Mouse (Mus musculus): Measurements from ENCODE around the gene Ppt2. TPM values are rescaled to one million over a fixed set of nuclear protein-coding genes. Genes with fewer than 3 reads are reported as not detected.

The Ppt2 gene
- polyA plus RNA-seq, 1 experiment: 35.8 TPM

DNA sequence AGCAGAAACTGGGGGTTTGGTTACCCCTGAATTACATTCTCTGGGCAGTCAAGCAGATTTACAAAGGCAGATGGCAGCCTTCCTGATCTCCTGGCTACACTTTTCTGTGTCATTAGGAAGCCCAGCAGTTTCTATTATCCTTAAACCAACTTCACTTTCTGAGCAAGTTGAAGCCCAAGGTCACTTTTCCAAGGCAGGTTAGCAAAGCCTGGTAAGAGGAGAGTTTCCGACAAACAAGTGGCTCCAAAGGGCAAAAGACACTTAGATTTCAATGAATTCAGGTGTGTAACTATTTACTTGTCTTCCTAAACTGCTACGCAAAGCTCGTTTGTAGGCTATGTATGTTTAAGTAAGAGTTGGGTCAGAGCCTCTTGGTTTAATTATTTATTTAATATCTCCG lies 15.1 kb upstream of the Ppt2 start:
- 69% methylated on average over 4 of the region's 4 CpGs for WGBS
- DNase-seq (ENCODE audit: low read depth, low spot score): no peak

DNA sequence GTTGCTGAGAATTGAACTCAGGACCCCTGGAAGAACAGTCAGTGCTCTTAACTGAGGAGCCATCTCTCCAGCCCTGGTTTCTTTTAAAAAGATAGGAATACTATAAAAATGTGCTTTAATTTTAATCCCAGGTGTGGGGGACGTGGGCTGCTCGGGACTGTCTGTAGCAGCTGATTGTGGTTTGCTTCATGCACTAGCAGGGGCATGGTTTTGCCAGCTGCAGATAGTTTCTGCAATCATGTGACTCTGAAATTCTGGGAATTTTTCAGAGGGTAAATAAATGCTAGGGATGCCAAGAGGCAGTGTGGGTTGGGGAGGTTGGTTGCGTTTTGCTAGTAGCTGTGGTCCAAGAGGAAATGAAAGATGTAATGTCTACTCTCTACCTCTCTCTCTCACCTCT lies 13.6 kb upstream of the Ppt2 start:
- DNase-seq (ENCODE audit: low read depth, low spot score): no peak
- 66% methylated on average over 3 of the region's 3 CpGs for WGBS

DNA sequence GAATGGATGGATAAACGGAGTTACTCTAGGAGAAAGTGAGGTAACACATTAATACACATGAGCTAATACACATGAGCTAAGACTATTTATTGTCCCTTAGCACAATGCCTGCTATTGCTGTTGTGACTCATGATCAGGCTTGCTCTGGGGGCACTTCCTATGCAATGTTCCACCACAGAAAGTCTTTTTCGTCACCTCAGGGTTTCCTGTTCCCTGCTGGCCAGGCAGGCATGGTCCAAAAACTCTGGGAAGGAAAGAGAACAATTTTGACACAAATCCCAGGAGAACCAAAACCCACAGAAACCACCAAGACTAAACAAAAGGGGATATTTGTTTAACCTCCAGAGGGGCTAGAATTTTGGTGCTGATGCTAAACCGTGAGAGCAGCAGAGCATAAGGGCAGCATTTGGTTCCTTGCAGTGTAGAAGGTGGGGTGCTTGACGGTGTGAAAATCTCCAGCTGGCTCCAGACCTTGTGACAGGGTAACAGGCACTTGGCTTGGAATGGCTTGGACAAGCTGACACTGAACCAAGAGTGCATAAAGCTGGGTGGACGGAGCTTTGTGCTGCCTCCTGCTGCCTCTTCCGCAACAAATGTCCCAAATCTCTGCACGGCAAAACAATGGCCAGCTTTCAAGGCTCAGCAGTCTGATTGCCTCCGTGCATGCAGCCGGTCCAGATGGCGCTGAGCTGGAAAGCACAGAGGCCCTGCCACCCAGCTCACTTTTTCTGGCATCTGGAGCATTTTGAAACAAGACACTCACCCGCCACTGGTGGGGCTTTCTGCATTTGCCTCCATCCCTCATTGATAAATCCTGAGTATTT lies 12.7 kb upstream of the Ppt2 start:
- WGBS: 34% methylated on average over 11 of the region's 11 CpGs
- DNase-seq (ENCODE audit: low read depth, low spot score): no peak

DNA sequence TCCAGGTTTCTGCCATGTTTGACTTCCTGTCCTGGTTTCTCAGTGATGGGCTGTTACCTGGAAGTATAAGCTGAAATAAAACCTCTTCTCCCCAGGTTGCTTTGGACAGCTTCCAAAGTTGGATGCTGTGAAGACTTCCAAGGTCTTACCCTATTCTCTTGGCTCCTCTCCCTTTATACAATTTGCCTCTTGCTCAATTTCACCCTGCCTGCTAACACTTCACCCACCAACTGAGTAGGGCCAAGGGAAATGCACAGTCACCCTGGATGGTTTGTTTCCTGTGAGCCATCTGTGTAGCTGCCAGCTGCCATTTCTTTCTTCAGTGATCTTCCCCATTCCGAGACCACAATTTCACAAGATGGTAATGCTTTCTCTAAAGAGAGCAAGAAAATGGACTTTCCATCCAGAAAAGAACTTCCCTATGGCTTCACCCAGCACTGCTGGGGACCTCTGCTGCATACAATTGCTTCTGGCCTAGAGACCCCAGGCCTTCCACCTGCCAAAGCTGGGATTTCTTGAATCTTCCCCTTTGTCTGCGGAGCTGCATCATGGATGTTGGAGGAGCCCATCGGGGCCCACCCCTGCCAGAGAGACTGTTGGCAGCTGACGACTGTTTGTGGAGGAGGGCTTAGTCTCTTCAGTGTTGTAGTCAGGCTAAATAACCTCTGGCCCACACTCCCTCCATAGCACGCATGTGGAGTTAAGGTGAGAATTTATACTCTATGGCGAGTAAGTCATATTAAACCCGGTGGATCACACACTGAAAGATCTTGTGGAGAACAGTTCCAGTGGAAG lies 11.3 kb upstream of the Ppt2 start:
- no peak for DNase-seq (ENCODE audit: low read depth, low spot score)
- 79% methylated on average over 7 of the region's 7 CpGs for WGBS

DNA sequence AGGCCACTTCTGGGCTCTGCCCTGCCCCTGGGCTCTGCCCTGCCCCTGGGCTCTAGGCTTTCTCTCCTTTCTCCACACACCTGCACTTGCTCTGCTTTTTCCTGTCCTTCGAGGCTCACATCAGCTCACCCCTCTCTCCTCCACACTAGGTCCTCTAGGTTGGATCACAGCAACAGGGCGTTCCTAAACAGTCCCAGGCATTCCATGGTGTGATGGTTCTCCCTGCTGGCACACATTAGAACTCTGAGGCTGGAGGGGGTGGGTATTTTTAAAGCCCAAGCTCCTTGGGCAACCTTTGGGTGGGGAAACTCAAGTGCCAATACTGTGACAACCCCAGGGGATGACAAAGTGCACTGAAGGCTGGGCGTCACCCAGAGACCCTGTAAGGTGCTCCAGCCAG lies 9.1 kb upstream of the Ppt2 start:
- DNase-seq (ENCODE audit: low read depth, low spot score): no peak
- 60% methylated on average over 3 of the region's 3 CpGs for WGBS

DNA sequence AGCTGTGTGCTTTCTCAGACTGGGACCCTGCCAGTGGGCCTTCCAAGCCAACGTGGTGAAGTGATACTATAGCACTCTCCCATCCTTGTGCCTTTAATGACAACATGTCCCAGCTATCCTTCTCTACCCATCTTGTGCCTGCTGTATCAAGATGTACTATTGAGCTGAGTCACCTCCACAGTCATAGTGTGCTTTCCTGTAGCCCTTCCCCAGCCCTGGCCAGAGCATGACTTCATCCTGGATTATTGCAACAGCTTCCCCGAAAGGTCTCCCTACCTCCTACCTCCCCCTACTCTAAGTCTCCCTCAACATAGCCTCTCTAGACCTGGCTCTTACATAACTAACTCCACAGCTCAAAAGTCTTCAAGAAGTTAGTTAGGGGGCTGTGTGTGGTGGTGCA lies 7.4 kb upstream of the Ppt2 start:
- WGBS: 76% methylated on average over 2 of the region's 2 CpGs
- DNase-seq (ENCODE audit: low read depth, low spot score): no peak

DNA sequence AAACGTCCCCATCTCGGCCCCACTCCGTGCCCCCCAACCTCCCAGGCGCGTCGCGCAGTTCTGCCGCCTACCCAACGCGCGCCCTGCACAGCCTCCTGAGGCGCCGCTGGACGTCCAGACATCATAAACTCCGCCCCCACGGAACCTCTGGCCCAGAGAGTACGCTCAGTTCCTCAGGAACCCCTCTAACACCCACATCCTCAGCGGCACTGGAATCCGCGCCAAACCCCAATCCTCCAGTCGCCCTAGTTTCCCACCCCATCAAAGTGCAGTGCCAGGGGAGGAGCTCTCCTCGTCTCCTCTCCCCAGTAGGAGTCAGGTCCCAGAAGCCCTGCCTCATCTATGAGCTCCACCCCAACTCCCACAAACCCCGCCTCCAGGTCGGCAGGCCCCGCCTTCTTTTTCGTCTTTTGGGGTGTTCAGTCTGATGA lies 4.0 kb upstream of the Ppt2 start:
- no peak for DNase-seq (ENCODE audit: low read depth, low spot score)
- whole genome bisulfite sequencing: 1% methylated on average over 26 of the region's 26 CpGs

DNA sequence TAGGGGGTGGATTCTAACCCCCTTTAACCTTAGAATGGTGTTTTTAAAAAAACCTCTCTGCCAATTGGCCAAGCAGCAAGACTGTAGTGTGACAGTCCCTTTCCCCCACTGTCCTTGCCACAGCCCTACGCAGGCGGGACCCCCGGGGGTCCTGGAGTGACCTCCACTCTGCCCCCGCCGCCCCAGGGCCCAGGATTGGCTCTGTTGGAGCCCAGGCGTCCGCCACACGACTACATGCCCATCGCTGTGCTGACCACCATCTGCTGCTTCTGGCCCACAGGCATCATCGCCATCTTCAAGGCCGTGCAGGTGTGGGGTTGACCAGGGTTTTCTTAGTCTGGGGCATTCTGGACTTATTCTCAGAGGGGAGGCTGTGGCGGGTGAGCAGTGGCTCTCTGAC lies 3.3 kb upstream of the Ppt2 start:
- no peak for DNase-seq (ENCODE audit: low read depth, low spot score)
- WGBS: 32% methylated on average over 12 of the region's 12 CpGs

DNA sequence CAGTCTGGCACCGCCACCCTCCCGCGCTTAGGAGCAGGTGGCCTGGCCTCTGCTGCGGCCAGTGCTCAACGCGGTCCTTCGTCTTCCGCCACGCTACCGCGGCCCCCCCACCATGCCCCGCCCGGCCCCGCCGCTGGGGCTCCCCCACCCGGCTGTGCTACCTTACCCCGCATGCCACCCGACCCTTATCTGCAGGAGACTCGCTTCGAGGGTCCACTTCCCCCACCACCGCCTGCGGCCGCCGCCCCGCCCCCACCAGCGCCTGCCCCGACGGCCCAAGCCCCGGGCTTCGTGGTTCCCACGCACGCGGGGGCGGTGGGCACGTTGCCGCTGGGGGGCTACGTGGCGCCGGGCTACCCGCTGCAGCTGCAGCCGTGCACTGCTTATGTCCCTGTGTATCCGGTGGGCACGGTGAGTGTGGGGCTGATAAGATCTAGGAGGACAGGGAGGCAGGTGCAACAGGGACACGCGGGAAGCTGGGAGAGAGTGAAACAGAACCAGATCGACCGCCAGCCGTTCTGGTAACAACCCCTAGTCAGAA lies 2.5 kb upstream of the Ppt2 start:
- WGBS: 11% methylated on average over 48 of the region's 48 CpGs
- DNase-seq (ENCODE audit: low read depth, low spot score): no peak

DNA sequence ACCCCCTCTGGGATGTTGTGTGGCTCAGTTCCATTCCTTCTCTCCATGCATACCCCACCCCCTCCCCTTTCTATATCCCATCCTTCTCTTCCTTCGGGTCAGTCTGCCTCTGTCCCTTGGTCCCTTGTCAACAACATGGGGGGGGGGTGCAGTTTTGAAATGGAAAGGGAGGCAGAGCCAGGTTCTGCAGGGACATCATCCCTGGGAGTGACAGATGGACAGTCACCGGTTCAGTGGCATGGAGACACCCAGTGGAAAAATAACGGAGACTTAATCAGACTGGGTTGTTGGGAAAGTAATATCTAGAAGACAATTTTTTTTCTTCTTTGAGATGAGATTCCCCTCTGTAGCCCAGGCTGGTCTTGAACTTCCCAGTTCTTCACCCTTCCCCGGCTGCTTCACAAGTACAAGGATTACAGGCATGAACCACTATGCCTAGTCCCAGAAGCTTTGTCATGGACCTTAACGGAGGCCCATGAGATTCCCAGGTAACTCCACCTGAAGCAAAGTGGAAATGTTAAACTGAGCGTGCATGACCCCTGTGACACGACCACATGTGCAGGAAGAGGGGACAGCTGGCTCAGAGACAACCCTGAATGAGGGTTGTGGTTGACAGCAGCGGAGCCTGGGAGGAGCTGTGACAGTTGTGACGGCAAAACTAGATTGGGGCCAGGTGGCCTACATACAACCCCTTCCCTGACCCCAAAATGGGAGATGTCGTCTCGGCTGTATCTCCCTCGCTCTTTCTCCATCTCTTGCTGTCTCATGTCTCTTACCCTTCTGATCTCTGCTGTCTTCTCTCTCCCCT lies 1.7 kb upstream of the Ppt2 start:
- DNase-seq (ENCODE audit: low read depth, low spot score): no peak
- WGBS: 66% methylated on average over 12 of the region's 12 CpGs

DNA sequence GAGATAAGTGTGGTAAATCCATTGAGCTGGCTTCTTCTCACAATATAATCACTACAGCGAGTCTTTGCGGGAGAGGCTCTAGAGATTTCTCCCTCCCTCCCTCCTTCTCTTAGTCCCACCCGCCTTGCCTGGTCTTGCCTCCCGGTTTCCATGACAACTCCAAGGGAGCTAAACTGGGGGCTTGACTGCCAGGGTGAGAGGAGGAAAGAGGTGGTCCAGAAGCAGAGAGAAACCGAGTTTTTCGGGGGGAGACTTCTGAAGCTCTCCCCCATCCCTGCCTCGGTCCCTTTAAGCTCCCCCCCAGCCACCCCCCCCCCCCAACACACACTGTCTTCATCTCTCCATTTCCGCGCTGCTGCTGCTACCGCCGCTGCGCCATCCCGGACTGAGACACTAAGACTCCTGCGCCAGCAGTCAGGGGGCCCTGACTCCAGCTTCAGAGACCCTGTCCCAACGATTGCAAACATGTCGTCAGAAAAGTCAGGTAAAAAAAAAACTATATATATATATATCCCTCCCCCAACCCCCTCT lies 976 bp upstream of the Ppt2 start, which contains the start of gene Prrt1:
Prrt1 (plus strand) TSS at position 313 of the 531 bp plus-strand sequence.
- no peak for DNase-seq (ENCODE audit: low read depth, low spot score)
- WGBS: 33% methylated on average over 16 of the region's 16 CpGs

DNA sequence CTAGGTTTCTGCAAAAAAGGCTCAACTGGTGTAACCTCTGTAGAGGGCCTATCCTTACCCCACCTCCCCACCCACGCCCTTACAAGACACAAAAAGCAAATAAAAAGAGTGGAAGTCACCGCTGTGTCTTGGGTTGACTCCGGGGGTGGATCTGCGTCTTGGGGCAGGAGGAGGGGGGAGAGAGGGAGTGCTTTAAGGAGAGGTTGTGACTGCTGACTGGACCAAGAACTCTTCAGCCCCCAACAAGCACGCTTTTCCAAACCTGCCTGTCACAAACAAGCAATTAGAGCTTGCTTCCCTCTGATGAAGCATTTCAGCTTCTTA lies 296 bp upstream of the Ppt2 start:
- DNase-seq (ENCODE audit: low read depth, low spot score): no peak
- WGBS: 5% methylated on average over 5 of the region's 5 CpGs

DNA sequence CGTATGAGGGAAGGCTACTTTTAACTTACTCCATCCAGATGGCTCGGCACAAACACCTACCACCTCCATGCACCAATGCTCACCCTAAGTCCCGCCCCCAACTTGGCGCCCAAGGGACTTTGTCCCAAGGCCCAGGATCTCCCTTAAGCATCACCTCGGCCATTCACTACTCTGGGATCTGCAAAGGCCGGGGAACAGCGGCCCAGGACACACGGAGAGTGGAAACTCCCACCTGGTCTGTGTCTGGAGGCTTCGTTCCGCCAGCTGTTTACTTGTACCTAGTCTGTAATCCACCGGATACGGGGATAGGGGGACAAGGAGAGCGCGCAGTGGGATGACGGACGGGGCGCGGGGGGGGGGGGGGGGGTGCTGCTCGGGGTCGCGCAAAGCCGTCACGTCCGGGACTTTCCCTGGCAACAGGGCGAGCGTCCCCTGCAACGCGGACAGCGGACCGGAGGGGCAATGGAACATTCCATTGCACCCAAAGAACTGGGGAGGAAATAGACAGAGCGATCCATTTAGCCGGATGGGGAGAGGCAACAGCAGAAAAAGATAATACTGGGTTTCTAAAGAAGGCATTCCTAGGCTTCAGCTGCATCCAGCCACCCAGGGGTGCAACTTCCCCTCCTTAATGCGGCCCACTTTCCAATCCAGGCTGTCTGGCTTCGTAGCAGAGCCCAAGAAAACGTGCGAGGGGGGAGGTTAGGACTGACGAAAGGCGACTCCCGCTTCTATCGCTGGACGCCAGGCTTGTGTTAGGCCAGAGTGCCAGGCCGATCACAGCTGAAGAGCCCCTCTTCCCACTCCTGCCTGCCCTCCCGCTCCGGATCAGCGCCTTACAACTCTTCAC lies 992 bp downstream of the Ppt2 start:
- DNase-seq (ENCODE audit: low read depth, low spot score): peak; percentile 45
- WGBS: 1% methylated on average over 45 of the region's 45 CpGs

DNA sequence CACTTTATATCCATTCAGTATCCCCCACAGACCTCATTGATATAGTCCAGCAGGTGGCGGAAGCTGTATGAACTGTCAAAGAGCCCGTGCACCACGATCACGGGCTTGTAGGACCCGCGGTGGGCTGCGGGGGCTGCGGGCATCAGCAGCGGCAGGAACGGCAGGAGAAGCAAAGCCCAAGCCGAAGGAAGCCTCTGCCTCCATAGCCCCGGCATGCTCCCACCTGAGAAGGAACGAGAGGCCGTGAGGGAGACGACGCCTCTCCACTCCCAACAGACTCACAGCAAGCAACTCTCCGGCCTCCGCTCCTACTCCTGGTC lies 1.6 kb downstream of the Ppt2 start:
- WGBS: under 1% methylated on average over 18 of the region's 18 CpGs
- DNase-seq (ENCODE audit: low read depth, low spot score): no peak

DNA sequence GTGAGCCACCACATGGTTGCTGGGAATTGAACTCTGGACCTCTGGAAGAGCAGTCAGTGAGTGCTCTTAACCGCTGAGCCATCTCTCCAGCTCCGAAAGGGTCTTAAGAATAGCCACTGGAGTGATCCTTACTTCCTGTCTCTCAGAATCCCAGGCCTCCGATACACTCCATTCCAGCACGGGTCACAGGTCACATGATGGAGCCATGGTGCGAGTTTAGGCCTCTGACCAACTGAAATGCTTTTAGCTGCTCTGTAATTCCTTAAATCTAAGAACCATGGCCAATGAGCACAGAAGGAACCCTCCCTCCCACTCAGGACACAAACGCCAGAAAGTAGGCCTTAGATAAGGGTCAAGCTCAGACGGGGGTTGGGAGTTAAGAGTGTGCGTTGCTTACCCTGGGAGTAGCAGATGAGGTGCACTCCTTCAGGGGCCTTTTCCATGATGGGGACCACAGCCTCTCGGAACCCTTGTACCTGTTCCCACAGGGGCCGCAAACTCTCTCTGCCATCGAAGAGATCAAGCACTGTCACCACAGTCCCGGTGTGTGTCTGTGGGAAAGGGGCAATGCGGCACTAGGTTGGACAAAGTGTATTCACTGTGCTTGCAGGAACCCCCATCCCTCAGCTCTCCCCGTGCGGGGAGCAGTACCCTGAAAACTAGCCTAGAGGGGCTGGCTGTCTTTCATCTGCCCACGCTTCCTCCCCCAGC lies 2.1 kb downstream of the Ppt2 start:
- 50% methylated on average over 16 of the region's 16 CpGs for WGBS
- no peak for DNase-seq (ENCODE audit: low read depth, low spot score)

DNA sequence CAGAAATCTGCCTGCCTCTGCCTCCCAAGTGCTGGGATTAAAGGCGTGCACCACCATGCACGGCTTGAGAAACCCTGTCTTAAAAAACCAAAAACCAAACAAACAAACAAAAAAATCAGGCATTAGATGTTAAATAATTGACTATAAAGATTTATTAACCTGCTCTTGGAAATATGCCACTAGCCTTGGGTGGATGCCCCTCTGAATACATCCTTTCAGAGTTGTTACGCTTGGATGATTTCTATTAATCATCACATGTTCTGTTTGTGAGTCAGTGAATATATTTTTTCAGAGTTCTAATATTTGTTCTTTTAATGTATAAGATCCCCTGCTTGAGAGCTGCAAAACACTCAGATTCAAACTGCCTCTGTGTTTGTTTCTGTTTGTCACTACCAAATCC lies 3.3 kb downstream of the Ppt2 start:
- 92% methylated on average over 3 of the region's 3 CpGs for WGBS
- no peak for DNase-seq (ENCODE audit: low read depth, low spot score)

DNA sequence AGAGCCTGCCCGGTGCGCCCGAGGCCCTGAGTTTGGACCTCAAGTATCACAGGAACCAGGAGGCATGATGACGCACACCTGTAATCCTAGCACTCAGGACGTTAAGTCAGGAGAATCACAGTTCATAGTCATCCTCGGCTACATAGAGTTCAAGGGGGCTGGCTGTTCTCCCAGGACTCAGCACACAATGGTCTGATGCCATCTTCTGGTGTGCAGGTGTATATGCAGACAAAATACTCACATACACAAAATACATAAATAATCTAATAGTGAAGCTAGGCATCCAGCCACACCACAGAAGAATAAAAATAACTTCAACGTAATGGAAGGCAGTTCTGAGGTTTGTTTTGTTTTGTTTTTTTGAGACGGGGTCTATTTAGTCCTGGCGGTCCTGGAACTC lies 5.1 kb downstream of the Ppt2 start:
- 78% methylated on average over 9 of the region's 9 CpGs for WGBS
- no peak for DNase-seq (ENCODE audit: low read depth, low spot score)

DNA sequence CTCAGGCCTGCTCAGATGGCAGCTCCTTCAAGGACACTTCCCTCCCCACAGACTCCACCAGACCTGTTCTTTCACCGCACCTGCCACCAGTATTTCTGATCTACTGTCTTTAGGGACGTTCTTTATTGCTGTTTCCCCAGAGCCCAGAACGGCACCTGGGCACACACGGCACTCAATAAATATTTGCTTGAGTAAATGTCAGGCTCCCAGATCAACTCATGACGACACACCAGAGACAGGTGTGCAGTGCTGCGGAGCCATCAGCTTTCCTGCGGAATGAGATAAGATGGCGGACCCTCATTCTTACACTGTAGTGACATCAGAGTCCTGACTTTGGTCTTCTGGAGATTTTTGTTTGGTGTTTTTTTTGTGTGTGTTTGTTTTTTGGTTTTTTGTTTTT lies 7.3 kb downstream of the Ppt2 start:
- 31% methylated on average over 8 of the region's 8 CpGs for WGBS

DNA sequence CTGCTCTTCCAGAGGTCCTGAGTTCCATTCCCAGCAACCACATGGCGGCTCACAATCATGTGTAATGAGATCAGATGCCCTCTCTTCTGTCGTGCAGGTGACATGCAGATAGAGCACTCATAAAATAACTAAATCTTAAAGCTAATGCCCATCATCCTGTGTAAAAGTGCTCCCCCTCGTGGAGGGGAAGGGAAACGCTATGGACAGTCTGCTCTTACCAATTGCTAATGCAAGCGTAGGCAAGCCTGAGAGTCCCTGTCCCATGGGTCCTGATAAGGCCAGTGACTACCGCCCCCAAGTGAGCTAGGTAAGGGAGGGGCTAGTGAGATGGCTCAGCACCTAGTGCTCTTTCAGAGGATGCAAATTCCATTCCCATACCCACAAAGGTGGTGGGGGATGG lies 9.3 kb downstream of the Ppt2 start:
- WGBS: 12% methylated on average over 6 of the region's 6 CpGs
- peak; percentile 69 for DNase-seq (ENCODE audit: low read depth, low spot score)

More for the DNA sequence above, 7.3 kb downstream of the Ppt2 start:
- peak; percentile 42 for DNase-seq (ENCODE audit: low read depth, low spot score)

Measured in large intestine, adult 2 months (tissue).